Mouse (Mus musculus) ES-Bruce4 (cell line): Measurements from ENCODE around the gene H2al1b.

Experiments used
- CTCF ChIP-seq: IDR thresholded peaks from one replicate; pipeline ENCODE4 v1.8.1; 2011; ENCODE audit warnings: low read depth, low read length
- EP300 ChIP-seq: IDR thresholded peaks from 2 replicates; pipeline ENCODE4 v1.6.1; 2011; ENCODE audit warnings: low read depth, low read length; ENCODE audit not compliant: insufficient read depth
- POLR2A ChIP-seq: IDR thresholded peaks from one replicate; pipeline ENCODE4 v1.8.1; 2011; ENCODE audit warnings: low read length; ENCODE audit not compliant: insufficient read depth

DNA sequence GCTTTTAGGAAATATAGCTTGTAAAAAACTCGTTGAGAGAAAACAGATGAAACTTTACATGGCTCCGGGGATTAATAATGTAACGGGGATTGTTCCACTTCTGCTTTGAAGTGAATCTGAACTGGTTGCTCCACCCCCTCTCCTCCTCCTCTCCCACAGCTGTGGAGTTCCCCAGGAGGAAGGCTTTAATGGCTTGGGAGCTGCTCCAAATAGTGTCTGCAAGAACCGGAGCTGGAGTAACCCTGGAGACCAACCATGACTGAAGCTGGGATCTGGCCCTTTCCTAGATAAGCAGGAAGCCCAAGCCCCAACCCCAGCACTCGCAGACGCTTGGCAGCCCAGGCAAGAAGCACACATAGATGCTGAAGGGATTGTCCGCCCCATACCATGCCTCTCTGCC lies 34.4 kb upstream of the H2al1b start:
- no peak for TF ChIP-seq POLR2A
- TF ChIP-seq CTCF, result no peak
- no peak for TF ChIP-seq EP300
